Mouse (Mus musculus): ENCODE results near the gene Purb. TPM values are rescaled to one million over a fixed set of nuclear protein-coding genes. Genes with fewer than 3 reads are reported as not detected.

Purb gene
- 0.79 and 0.95 TPM in 2 replicates for polyA plus RNA-seq (2012)

- Histone ChIP-seq H3K4me1 (ENCODE audit: control insufficient read depth) (peaks cover 31% of the 10 kb centered on the region), H3K36me3 (ENCODE audit: control insufficient read depth) (peaks cover 32% of the 10 kb centered on the region), H3K4me3 (replicated peaks) (peak within 1 kb of the TSS; percentile 87), H3K27me3 (ENCODE audit: control insufficient read depth) (no peaks in the 10 kb centered on the region), H3K9me3 (ENCODE audit: control insufficient read depth, low read length) (no peaks in the 10 kb centered on the region)
- TF ChIP-seq TAL1 (IDR thresholded peaks at IDR 0.05; ENCODE audit: low read length) (no peak), GATA1 (IDR thresholded peaks at IDR 0.05; ENCODE audit: low read length) (no peak)
Measured at GRCm38 (mm10) chr11:6475867-6476484, at the start of gene Purb. Purb (minus strand) TSS chr11:6475917.

- TF ChIP-seq GATA1 (IDR thresholded peaks at IDR 0.05; ENCODE audit: low read length) (no peak), TAL1 (IDR thresholded peaks at IDR 0.05; ENCODE audit: low read length) (no peak)
- H3K27me3 ChIP-seq (ENCODE audit: control insufficient read depth): peaks cover 2% of the 10 kb centered on the region; the same call in 1 of the 2 replicates
- no peaks in the 10 kb centered on the region for H3K9me3 ChIP-seq (ENCODE audit: control insufficient read depth, low read length)
- H3K36me3 ChIP-seq (ENCODE audit: control insufficient read depth): peaks cover 34% of the 10 kb centered on the region
- H3K4me3 ChIP-seq (replicated peaks): no peak overlapping the region
- H3K4me1 ChIP-seq (ENCODE audit: control insufficient read depth): peaks cover 46% of the 10 kb centered on the region
Measured at GRCm38 (mm10) chr11:6525241-6525640, 49.5 kb upstream of the Purb start.

- TF ChIP-seq GATA1 (IDR thresholded peaks at IDR 0.05; ENCODE audit: low read length) (no peak), TAL1 (IDR thresholded peaks at IDR 0.05; ENCODE audit: low read length) (no peak)
- no peak overlapping the region for H3K4me3 ChIP-seq (replicated peaks)
- no peaks in the 10 kb centered on the region for H3K9me3 ChIP-seq (ENCODE audit: control insufficient read depth, low read length)
- H3K4me1 ChIP-seq (ENCODE audit: control insufficient read depth): peaks cover 50% of the 10 kb centered on the region
- H3K36me3 ChIP-seq (ENCODE audit: control insufficient read depth): peaks cover 34% of the 10 kb centered on the region
- peaks cover 2% of the 10 kb centered on the region; the same call in 1 of the 2 replicates for H3K27me3 ChIP-seq (ENCODE audit: control insufficient read depth)
Measured at GRCm38 (mm10) chr11:6524880-6525238, 49.1 kb upstream of the Purb start.

DNA sequence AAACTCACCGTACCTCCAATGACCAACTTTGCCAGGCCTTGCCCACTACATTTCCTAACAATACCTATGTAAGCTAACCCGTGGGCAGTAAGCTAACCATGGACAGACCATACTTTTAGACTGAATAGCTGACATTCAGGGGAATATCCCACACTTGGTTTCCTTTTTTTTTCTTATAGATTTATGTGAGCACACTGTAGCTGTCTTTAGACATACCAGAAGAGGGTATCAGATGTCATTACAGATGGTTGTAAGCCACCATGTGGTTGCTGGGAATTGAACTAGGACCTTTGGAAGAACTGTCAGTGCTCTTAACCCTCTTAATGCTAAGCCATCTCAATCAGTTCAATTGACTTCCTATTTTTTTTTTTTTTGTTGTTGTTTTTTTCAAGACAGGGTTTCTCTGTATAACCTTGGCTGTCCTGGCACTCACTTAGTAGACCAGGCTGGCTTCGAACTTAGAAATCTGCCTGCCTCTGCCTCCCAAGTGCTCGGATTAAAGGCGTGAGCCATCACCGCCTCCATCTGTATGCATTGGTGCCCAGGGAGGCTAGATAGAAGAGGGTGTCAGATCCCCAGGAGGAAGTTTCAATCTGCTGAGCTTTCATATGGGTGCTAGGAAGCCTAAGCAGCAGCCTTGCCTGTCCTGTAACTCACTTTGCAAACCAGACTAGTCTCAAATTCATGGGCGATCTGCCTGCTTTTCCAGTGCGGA, 48.6 kb upstream of the Purb start:
- H3K4me3 ChIP-seq (replicated peaks): no peak overlapping the region
- peaks cover 2% of the 10 kb centered on the region; the same call in 1 of the 2 replicates for H3K27me3 ChIP-seq (ENCODE audit: control insufficient read depth)
- H3K9me3 ChIP-seq (ENCODE audit: control insufficient read depth, low read length): no peaks in the 10 kb centered on the region
- peaks cover 34% of the 10 kb centered on the region for H3K36me3 ChIP-seq (ENCODE audit: control insufficient read depth)
- TF ChIP-seq TAL1 (IDR thresholded peaks at IDR 0.05; ENCODE audit: low read length): no peak
- TF ChIP-seq GATA1 (IDR thresholded peaks at IDR 0.05; ENCODE audit: low read length): no peak
- H3K4me1 ChIP-seq (ENCODE audit: control insufficient read depth): peaks cover 55% of the 10 kb centered on the region

GRCm38 (mm10) chr11:6523662-6524088, 48.0 kb upstream of the Purb start:
- Histone ChIP-seq H3K27me3 (ENCODE audit: control insufficient read depth) (peaks cover 2% of the 10 kb centered on the region; the same call in 1 of the 2 replicates), H3K36me3 (ENCODE audit: control insufficient read depth) (peaks cover 34% of the 10 kb centered on the region), H3K4me1 (ENCODE audit: control insufficient read depth) (peaks cover 50% of the 10 kb centered on the region), H3K4me3 (replicated peaks) (no peak overlapping the region), H3K9me3 (ENCODE audit: control insufficient read depth, low read length) (no peaks in the 10 kb centered on the region)
- no peak for TF ChIP-seq GATA1 (IDR thresholded peaks at IDR 0.05; ENCODE audit: low read length)
- TF ChIP-seq TAL1 (IDR thresholded peaks at IDR 0.05; ENCODE audit: low read length): no peak

DNA sequence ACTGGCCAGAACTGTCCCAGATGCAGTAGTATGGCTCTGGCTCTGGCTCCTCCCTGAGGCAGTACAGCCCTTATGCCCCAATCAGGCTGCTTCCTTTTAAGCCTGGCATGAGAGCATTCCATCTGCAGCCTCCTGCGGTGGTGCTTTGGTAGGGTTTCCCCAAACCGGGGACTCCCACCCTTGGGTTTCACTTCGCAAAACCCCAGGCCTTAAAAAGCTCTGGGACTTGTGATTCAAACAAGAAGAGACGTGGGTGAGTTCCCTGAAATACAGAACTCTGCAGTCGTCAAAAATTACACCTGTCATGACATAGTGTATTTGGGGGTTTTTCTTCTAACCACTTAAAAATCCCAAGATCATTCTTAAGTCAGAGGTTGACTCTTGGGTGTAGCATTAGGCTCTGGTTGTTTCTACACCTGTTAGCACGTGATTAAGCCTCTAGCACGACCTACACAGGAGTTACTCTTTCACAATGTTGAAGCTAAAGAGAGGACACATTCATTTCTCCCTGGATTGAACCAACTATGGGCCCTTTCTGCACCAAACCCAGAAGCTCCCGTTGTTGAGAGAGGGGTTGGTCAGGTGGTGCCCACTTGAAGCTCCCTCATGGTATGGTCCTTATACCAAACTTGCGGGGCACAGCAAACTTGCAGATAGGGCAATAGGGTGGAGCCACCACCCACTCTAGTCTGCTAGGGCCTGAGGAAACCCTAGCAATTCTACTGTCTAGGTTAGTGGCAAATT, 47.2 kb upstream of the Purb start:
- Histone ChIP-seq H3K36me3 (ENCODE audit: control insufficient read depth) (peaks cover 34% of the 10 kb centered on the region), H3K4me1 (ENCODE audit: control insufficient read depth) (peaks cover 44% of the 10 kb centered on the region), H3K9me3 (ENCODE audit: control insufficient read depth, low read length) (no peaks in the 10 kb centered on the region), H3K4me3 (replicated peaks) (no peak overlapping the region), H3K27me3 (ENCODE audit: control insufficient read depth) (peaks cover 2% of the 10 kb centered on the region; the same call in 1 of the 2 replicates)
- no peak for TF ChIP-seq GATA1 (IDR thresholded peaks at IDR 0.05; ENCODE audit: low read length)
- no peak for TF ChIP-seq TAL1 (IDR thresholded peaks at IDR 0.05; ENCODE audit: low read length)

GRCm38 (mm10) chr11:6520507-6521173, 44.9 kb upstream of the Purb start, which contains the start of gene Myo1g:
Myo1g (minus strand) TSS chr11:6520965.
- Histone ChIP-seq H3K27me3 (ENCODE audit: control insufficient read depth) (peaks cover 2% of the 10 kb centered on the region; the same call in 1 of the 2 replicates), H3K36me3 (ENCODE audit: control insufficient read depth) (peaks cover 24% of the 10 kb centered on the region), H3K4me3 (replicated peaks) (no peak within 1 kb of the TSS), H3K9me3 (ENCODE audit: control insufficient read depth, low read length) (no peaks in the 10 kb centered on the region), H3K4me1 (ENCODE audit: control insufficient read depth) (peaks cover 27% of the 10 kb centered on the region)
- TF ChIP-seq GATA1 (IDR thresholded peaks at IDR 0.05; ENCODE audit: low read length) (no peak), TAL1 (IDR thresholded peaks at IDR 0.05; ENCODE audit: low read length) (no peak)

DNA sequence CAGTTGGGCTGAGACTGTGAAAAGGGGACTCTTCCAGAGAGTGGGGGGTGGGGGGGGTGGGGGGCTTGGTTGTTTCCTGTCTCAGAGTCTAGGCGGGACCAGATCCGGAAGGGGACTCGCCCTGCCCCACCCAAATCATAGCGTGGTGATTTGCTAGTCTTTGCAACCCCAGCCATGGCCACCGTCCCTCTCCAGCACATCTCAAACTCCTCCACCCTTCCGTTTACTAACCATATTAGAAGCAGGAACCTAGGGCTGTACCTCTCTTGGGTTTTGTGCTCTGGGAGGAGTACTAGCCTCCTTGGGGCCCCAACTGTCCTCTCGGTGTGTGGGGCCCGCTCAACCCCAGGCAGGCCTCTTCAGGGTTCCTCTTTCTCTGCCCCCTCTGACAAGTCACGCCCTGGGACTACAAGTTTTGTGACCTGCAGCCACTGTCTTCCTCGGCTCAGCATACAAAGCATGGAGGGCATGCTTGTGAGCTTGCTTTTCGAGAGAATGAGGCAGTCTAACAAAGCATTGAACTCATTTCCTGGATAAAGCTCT, 43.8 kb upstream of the Purb start:
- H3K4me1 ChIP-seq (ENCODE audit: control insufficient read depth): peaks cover 21% of the 10 kb centered on the region
- no peaks in the 10 kb centered on the region for H3K9me3 ChIP-seq (ENCODE audit: control insufficient read depth, low read length)
- H3K36me3 ChIP-seq (ENCODE audit: control insufficient read depth): peaks cover 13% of the 10 kb centered on the region
- no peak overlapping the region for H3K4me3 ChIP-seq (replicated peaks)
- no peak for TF ChIP-seq GATA1 (IDR thresholded peaks at IDR 0.05; ENCODE audit: low read length)
- TF ChIP-seq TAL1 (IDR thresholded peaks at IDR 0.05; ENCODE audit: low read length): no peak
- peaks cover 2% of the 10 kb centered on the region; the same call in 1 of the 2 replicates for H3K27me3 ChIP-seq (ENCODE audit: control insufficient read depth)
